In genomic region chr2:91667747-91668146, GRCm38 (mm10) we compare ENCODE assay signal across 29 mouse cellular contexts. TPM values are rescaled to one million over a fixed set of nuclear protein-coding genes. Genes with fewer than 3 reads are reported as not detected.
DNase-seq lines count a peak whose midpoint lies in the region; ATAC-seq and TF ChIP-seq lines count a peak whose summit lies in the region.
"Had no signal": no experiment of that assay in that cellular context is flagged by ENCODE, and none has a peak within 500 bp of the region (broad histone marks: within the 10 kb centered on the region; RNA-seq: fewer than 3 reads in every experiment).

No protein-coding gene starts in this region.

- no peaks in the 10 kb centered on the region for H3K27me3 ChIP-seq in forebrain, postnatal 0 days (ENCODE audit: insufficient read depth, low read length)
- H3K27me3 ChIP-seq in forebrain, embryonic 16.5 days (replicated peaks; ENCODE audit: control insufficient read depth, insufficient read depth, low read length) = no peaks in the 10 kb centered on the region
- no peaks in the 10 kb centered on the region for H3K27me3 ChIP-seq in lung, postnatal 0 days (replicated peaks; ENCODE audit: insufficient read depth, low read length)
- H3K27me3 ChIP-seq in stomach, embryonic 14.5 days (ENCODE audit: control insufficient read depth, insufficient read depth, low read length) = no peaks in the 10 kb centered on the region
- H3K27me3 ChIP-seq: embryonic facial prominence, embryonic 12.5 days; hindbrain, embryonic 13.5 days; limb, embryonic 15.5 days; liver, embryonic 13.5 days; midbrain, embryonic 15.5 days; neural tube, embryonic 15.5 days had no signal

- no peak overlapping the region for H3K27ac ChIP-seq in forebrain, postnatal 0 days (ENCODE audit: low read depth, low read length)
- no peak overlapping the region for H3K27ac ChIP-seq in forebrain, embryonic 16.5 days (ENCODE audit: low read length)
- H3K27ac ChIP-seq in lung, postnatal 0 days (ENCODE audit: low read length) = no peak overlapping the region
- peak overlapping the region; percentile 17; the same call in 1 of the 2 replicates for H3K27ac ChIP-seq in stomach, embryonic 14.5 days (ENCODE audit: low read length)
- H3K27ac ChIP-seq: embryonic facial prominence, embryonic 12.5 days; forebrain, embryonic 10.5 days; hindbrain, embryonic 13.5 days; limb, embryonic 10.5 days; limb, embryonic 15.5 days; liver, embryonic 13.5 days; midbrain, embryonic 15.5 days; neural tube, embryonic 15.5 days had no signal

- TF ChIP-seq EP300 in lung, postnatal 0 days (IDR thresholded peaks at IDR 0.05) = no peak

- ATAC-seq in forebrain, postnatal 0 days = 0 out of 2 replicates have a peak, but pooled peaks have one; percentile 18
- ATAC-seq in forebrain, embryonic 16.5 days = no peak
- ATAC-seq in lung, postnatal 0 days = peak; percentile 37
- peak; percentile 82 for ATAC-seq in stomach, embryonic 14.5 days (ENCODE audit: insufficient number of reproducible peaks, insufficient read depth, low FRiP score, low read depth)
- ATAC-seq: midbrain, embryonic 15.5 days had no signal

- H3K36me3 ChIP-seq in forebrain, postnatal 0 days (ENCODE audit: insufficient read depth) = peaks cover 86% of the 10 kb centered on the region
- peaks cover 29% of the 10 kb centered on the region for H3K36me3 ChIP-seq in forebrain, embryonic 16.5 days (ENCODE audit: control insufficient read depth, insufficient read depth)
- peaks cover 46% of the 10 kb centered on the region for H3K36me3 ChIP-seq in lung, postnatal 0 days (ENCODE audit: insufficient read depth, low read length)
- peaks cover 64% of the 10 kb centered on the region for H3K36me3 ChIP-seq in stomach, embryonic 14.5 days (ENCODE audit: control insufficient read depth, insufficient read depth, low read length)

- H3K4me1 ChIP-seq in forebrain, postnatal 0 days (ENCODE audit: insufficient read depth) = no peaks in the 10 kb centered on the region
- H3K4me1 ChIP-seq in forebrain, embryonic 16.5 days (replicated peaks; ENCODE audit: control insufficient read depth, insufficient read depth, low read length) = no peaks in the 10 kb centered on the region
- H3K4me1 ChIP-seq in lung, postnatal 0 days (ENCODE audit: insufficient read depth, low read depth, low read length) = no peaks in the 10 kb centered on the region
- H3K4me1 ChIP-seq in stomach, embryonic 14.5 days (ENCODE audit: control insufficient read depth, insufficient read depth, low read length) = no peaks in the 10 kb centered on the region
- H3K4me1 ChIP-seq: embryonic facial prominence, embryonic 12.5 days; forebrain, embryonic 10.5 days; hindbrain, embryonic 13.5 days; limb, embryonic 10.5 days; limb, embryonic 15.5 days; liver, embryonic 13.5 days; midbrain, embryonic 15.5 days; neural tube, embryonic 15.5 days had no signal

- no peaks in the 10 kb centered on the region for H3K9me3 ChIP-seq in forebrain, postnatal 0 days (ENCODE audit: low read length)
- no peaks in the 10 kb centered on the region for H3K9me3 ChIP-seq in forebrain, embryonic 16.5 days (ENCODE audit: control insufficient read depth, low read length)
- H3K9me3 ChIP-seq in lung, postnatal 0 days (ENCODE audit: low read length) = no peaks in the 10 kb centered on the region
- no peaks in the 10 kb centered on the region for H3K9me3 ChIP-seq in stomach, embryonic 14.5 days (ENCODE audit: control insufficient read depth, low read depth, low read length)
- H3K9me3 ChIP-seq: embryonic facial prominence, embryonic 12.5 days; forebrain, embryonic 10.5 days; hindbrain, embryonic 13.5 days; limb, embryonic 10.5 days; limb, embryonic 15.5 days; liver, embryonic 13.5 days; midbrain, embryonic 15.5 days; neural tube, embryonic 15.5 days had no signal

- no peak for DNase-seq in forebrain, postnatal 0 days
- no peak for DNase-seq in lung, postnatal 0 days (ENCODE audit: low spot score)
- no peak for DNase-seq in lung, postnatal 10 days
- no peak for DNase-seq in urinary bladder, postnatal 36 days (ENCODE audit: low spot score in 2 of 2)
- no peak for DNase-seq in retina, postnatal 1 day
- DNase-seq: adrenal gland, postnatal 10 days; cerebellum, adult 8-10 months; cerebellum, postnatal 25 days; gastrocnemius, postnatal 25 days; heart, adult 18-20 months; heart, postnatal 4 days; kidney, adult 9 months; kidney, postnatal 10 days; layer of hippocampus, postnatal 36 days; liver, embryonic 13.5 days; lung, postnatal 14 days; right cerebral cortex, postnatal 25 days; thymus, adult 18-20 months; thymus, postnatal 25 days had no signal

- H3K4me3 ChIP-seq in forebrain, postnatal 0 days (ENCODE audit: low read depth, low read length) = no peak overlapping the region
- no peak overlapping the region for H3K4me3 ChIP-seq in forebrain, embryonic 16.5 days (replicated peaks; ENCODE audit: low read length)
- no peak overlapping the region for H3K4me3 ChIP-seq in lung, postnatal 0 days (ENCODE audit: low read depth, low read length)
- no peak overlapping the region for H3K4me3 ChIP-seq in stomach, embryonic 14.5 days (ENCODE audit: low read depth, low read length)
- H3K4me3 ChIP-seq: embryonic facial prominence, embryonic 12.5 days; forebrain, embryonic 10.5 days; hindbrain, embryonic 13.5 days; limb, embryonic 10.5 days; limb, embryonic 15.5 days; liver, embryonic 13.5 days; midbrain, embryonic 15.5 days; neural tube, embryonic 15.5 days had no signal

- no peak overlapping the region for H3K9ac ChIP-seq in forebrain, postnatal 0 days
- H3K9ac ChIP-seq in forebrain, embryonic 16.5 days (replicated peaks; ENCODE audit: low read depth, low read length) = no peak overlapping the region
- no peak overlapping the region for H3K9ac ChIP-seq in lung, postnatal 0 days (replicated peaks; ENCODE audit: low read depth)
- H3K9ac ChIP-seq in stomach, embryonic 14.5 days (replicated peaks; ENCODE audit: low read depth, low read length) = no peak overlapping the region
- H3K9ac ChIP-seq: embryonic facial prominence, embryonic 12.5 days; hindbrain, embryonic 13.5 days; limb, embryonic 15.5 days; liver, embryonic 13.5 days; midbrain, embryonic 15.5 days; neural tube, embryonic 15.5 days had no signal

- H3K4me2 ChIP-seq in forebrain, postnatal 0 days (ENCODE audit: low read depth) = no peak overlapping the region
- H3K4me2 ChIP-seq in forebrain, embryonic 16.5 days (ENCODE audit: low read length) = no peak overlapping the region
- no peak overlapping the region for H3K4me2 ChIP-seq in lung, postnatal 0 days (replicated peaks; ENCODE audit: low read depth, low read length)
- no peak overlapping the region for H3K4me2 ChIP-seq in stomach, embryonic 14.5 days (replicated peaks; ENCODE audit: low read depth, low read length)
- H3K4me2 ChIP-seq: embryonic facial prominence, embryonic 12.5 days; heart, embryonic 11.5 days; hindbrain, embryonic 13.5 days; limb, embryonic 15.5 days; liver, embryonic 13.5 days; midbrain, embryonic 15.5 days; neural tube, embryonic 15.5 days had no signal

- WGBS in forebrain, postnatal 0 days = 69% methylated on average over 2 of the region's 2 CpGs
- 65% methylated on average over 2 of the region's 2 CpGs for WGBS in forebrain, embryonic 16.5 days
- WGBS in lung, postnatal 0 days = 56% methylated on average over 2 of the region's 2 CpGs
- 50% methylated on average over 2 of the region's 2 CpGs for whole genome bisulfite sequencing in stomach, embryonic 14.5 days

- TF ChIP-seq CTCF in forebrain, postnatal 0 days (IDR thresholded peaks at IDR 0.05; ENCODE audit: low read depth) = no peak
- TF ChIP-seq CTCF in lung, postnatal 0 days (IDR thresholded peaks at IDR 0.05) = no peak

RNA-seq across cellular contexts. Expression of gene Arhgap1, which starts 18.1 kb away (rescaled TPM):
- 81.5 and 104 TPM in 2 replicates for total RNA-seq in forebrain, postnatal 0 days (2014; rRNA removed)
- polyA plus RNA-seq in forebrain, postnatal 0 days (2015; fragmentation: Nextera tagmentation; extraction: Ambion mirVana) = 107 and 111 TPM in 2 replicates
- polyA plus RNA-seq in forebrain, embryonic 16.5 days (2015; fragmentation: Nextera tagmentation; extraction: Ambion mirVana) = 99.2 and 99.4 TPM in 2 replicates
- polyA plus RNA-seq in lung, postnatal 0 days (2015; fragmentation: Nextera tagmentation; extraction: Ambion mirVana) = 151 and 163 TPM in 2 replicates
- polyA plus RNA-seq in stomach, embryonic 14.5 days (2014; fragmentation: Nextera tagmentation; extraction: Ambion mirVana) = 147 and 154 TPM in 2 replicates

RNA-seq across cellular contexts. Expression of gene Zfp408, which starts 18.2 kb away (rescaled TPM):
- total RNA-seq in forebrain, postnatal 0 days (2014; rRNA removed) = 18.5 and 30.7 TPM in 2 replicates
- 6.2 and 8.7 TPM in 2 replicates for polyA plus RNA-seq in forebrain, postnatal 0 days (2015; fragmentation: Nextera tagmentation; extraction: Ambion mirVana)
- polyA plus RNA-seq in forebrain, embryonic 16.5 days (2015; fragmentation: Nextera tagmentation; extraction: Ambion mirVana) = 10.8 and 16.2 TPM in 2 replicates
- 4.7 and 5.2 TPM in 2 replicates for polyA plus RNA-seq in lung, postnatal 0 days (2015; fragmentation: Nextera tagmentation; extraction: Ambion mirVana)
- polyA plus RNA-seq in stomach, embryonic 14.5 days (2014; fragmentation: Nextera tagmentation; extraction: Ambion mirVana) = 7.6 and 8.7 TPM in 2 replicates

RNA-seq across cellular contexts. Expression of gene F2, which starts 31.5 kb away (rescaled TPM):
- 0.15 TPM in 1 of 2 replicates, not detected in the other for total RNA-seq in forebrain, postnatal 0 days (2014; rRNA removed)
- 0.14 TPM in 1 of 2 replicates, not detected in the other for polyA plus RNA-seq in forebrain, postnatal 0 days (2015; fragmentation: Nextera tagmentation; extraction: Ambion mirVana)
- 0.16 TPM in 1 of 2 replicates, not detected in the other for polyA plus RNA-seq in forebrain, embryonic 16.5 days (2015; fragmentation: Nextera tagmentation; extraction: Ambion mirVana)
- 0.49 and 0.63 TPM in 2 replicates for polyA plus RNA-seq in lung, postnatal 0 days (2015; fragmentation: Nextera tagmentation; extraction: Ambion mirVana)
- polyA plus RNA-seq in stomach, embryonic 14.5 days (2014; fragmentation: Nextera tagmentation; extraction: Ambion mirVana) = 0.13 and 0.61 TPM in 2 replicates
- total RNA-seq: heart, adult 18-20 months had no signal
- polyA plus RNA-seq: forebrain, embryonic 10.5 days; hindbrain, embryonic 13.5 days; limb, embryonic 10.5 days had no signal

RNA-seq across cellular contexts. Expression of gene Atg13, which starts 42.6 kb away (rescaled TPM):
- total RNA-seq in forebrain, postnatal 0 days (2014; rRNA removed) = 16.2 and 28.9 TPM in 2 replicates
- polyA plus RNA-seq in forebrain, postnatal 0 days (2015; fragmentation: Nextera tagmentation; extraction: Ambion mirVana) = 29.8 and 29.9 TPM in 2 replicates
- 43.6 and 45.0 TPM in 2 replicates for polyA plus RNA-seq in forebrain, embryonic 16.5 days (2015; fragmentation: Nextera tagmentation; extraction: Ambion mirVana)
- 23.1 and 26.2 TPM in 2 replicates for polyA plus RNA-seq in lung, postnatal 0 days (2015; fragmentation: Nextera tagmentation; extraction: Ambion mirVana)
- polyA plus RNA-seq in stomach, embryonic 14.5 days (2014; fragmentation: Nextera tagmentation; extraction: Ambion mirVana) = 27.8 and 30.0 TPM in 2 replicates

RNA-seq across cellular contexts. Expression of gene Harbi1, which starts 42.9 kb away (rescaled TPM):
- total RNA-seq in forebrain, postnatal 0 days (2014; rRNA removed) = 13.9 TPM in 2 replicates
- 8.3 and 13.2 TPM in 2 replicates for polyA plus RNA-seq in forebrain, postnatal 0 days (2015; fragmentation: Nextera tagmentation; extraction: Ambion mirVana)
- 20.9 and 22.5 TPM in 2 replicates for polyA plus RNA-seq in forebrain, embryonic 16.5 days (2015; fragmentation: Nextera tagmentation; extraction: Ambion mirVana)
- 11.5 and 12.2 TPM in 2 replicates for polyA plus RNA-seq in lung, postnatal 0 days (2015; fragmentation: Nextera tagmentation; extraction: Ambion mirVana)
- 18.2 and 21.5 TPM in 2 replicates for polyA plus RNA-seq in stomach, embryonic 14.5 days (2014; fragmentation: Nextera tagmentation; extraction: Ambion mirVana)
